Mouse (Mus musculus) kidney, adult 10 weeks (tissue): ENCODE data around the gene Galt. TPM values are rescaled to one million over a fixed set of nuclear protein-coding genes. Genes with fewer than 3 reads are reported as not detected.

Source experiments
- polyA plus RNA-seq: library from polyadenylated mRNA; stranded (reverse); fragments of 350-450 nt; fragmentation: Illumina TruSeq; extraction: RNeasy Lipid Tissue Mini Kit (QIAGEN cat#74804); gene quantifications from one replicate; pipeline ENCODE4 v1.2.3, GENCODE M21; 2014; ENCODE audit warnings: low read depth, low replicate concordance

Galt gene
- 1.1 TPM for polyA plus RNA-seq

DNA sequence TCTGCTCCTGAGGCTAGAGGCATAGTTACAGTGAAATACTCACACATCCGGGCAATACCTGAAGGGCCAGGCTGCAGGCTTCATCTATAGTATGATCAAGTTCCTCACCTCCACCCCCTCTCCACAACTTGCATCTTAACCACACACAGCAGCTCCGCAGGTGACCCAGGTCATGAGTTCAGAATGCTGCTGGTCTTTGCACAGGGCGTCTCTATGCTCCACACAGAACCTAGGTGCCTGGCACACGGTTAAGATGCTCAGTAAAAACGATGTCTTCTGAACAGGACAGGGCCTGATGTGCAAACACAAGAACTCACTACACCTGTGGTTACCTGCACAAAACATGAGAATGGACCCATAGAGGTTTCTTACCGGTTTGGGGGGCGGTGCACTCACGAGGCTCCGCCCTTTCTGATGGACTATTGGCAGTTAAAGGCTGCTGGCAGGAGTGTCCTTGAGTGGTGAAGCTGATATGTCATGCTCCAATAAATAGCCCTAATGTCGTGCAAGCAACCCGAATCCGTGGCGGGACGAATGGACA is at the start of gene Galt:
TSS of gene Galt (plus strand) at position 432 of the 541 bp plus-strand sequence.

GRCm38 (mm10) chr4:41713197-41714067 is 41.6 kb upstream of the Galt start, which contains the start of gene Rpp25l:
Gene Rpp25l, minus strand, starts transcription at chr4:41713534.

GRCm38 (mm10) chr4:41722918-41723351 is 32.1 kb upstream of the Galt start, which contains the start of gene Dctn3:
Gene Dctn3, minus strand, starts transcription at chr4:41723170.

GRCm38 (mm10) chr4:41731052-41731765 is 23.8 kb upstream of the Galt start, which contains the start of gene Arid3c:
Gene Arid3c, minus strand, starts transcription at chr4:41731142.

DNA sequence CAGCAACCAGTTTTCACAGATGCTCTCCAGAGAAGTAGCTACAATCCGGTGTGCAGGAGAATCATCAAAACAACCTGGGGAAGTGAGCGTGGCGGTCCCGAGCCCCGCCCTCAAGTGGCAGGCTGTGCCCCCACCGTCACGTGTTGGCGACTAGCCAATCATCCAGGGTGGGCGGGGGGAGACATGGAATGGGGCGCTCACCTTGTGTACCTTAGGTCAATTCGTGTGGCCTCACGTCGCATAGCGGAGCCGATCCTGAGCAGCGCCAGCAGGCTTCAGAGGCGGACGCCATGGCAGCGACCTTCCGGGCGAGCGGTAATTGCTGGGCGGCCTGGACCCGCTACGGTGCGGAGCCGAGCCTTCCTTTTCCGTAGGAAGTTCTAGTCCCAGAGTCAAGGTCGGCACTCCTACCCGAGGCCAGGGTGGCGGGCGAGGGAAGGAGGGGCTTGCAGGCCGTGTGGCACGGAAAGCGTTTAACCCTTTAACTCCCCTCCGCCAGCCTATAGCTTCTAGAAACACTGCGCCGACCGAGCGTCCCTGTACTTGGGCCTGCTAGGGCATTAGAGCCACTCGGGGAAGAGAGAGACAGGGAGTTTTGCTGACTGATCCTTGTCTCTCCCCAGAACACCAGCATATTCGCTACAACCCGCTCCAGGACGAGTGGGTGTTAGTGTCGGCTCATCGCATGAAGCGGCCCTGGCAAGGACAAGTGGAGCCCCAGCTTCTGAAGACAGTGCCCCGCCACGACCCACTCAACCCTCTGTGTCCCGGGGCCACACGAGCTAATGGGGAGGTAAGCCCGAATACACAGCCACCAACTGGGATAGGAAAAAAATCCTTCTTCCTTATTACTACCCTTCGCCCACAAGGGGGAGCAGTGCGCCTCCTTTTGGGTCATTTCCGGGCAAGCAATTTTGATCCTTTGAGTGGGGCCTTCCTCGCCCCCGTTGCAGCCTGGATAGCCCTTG is 594 bp downstream of the Galt start, which contains the start of gene Sigmar1:
TSS of gene Sigmar1 (minus strand) at position 820 of the 968 bp plus-strand sequence.

GRCm38 (mm10) chr4:41774002-41774401 is 19.0 kb downstream of the Galt start, which contains the start of gene Ccl27a:
Gene Ccl27a, minus strand, starts transcription at chr4:41774247.

Other genes starting within 250 kb of the Galt start
- not detected for gene 1110017D15Rik, start 237.9 kb upstream of the Galt start, polyA plus RNA-seq
- gene Fam219a, start 185.7 kb upstream of the Galt start, polyA plus RNA-seq, result 1.5 TPM
- not detected for gene Dnaic1, start 185.5 kb upstream of the Galt start, polyA plus RNA-seq
- gene Enho, start 114.9 kb upstream of the Galt start, polyA plus RNA-seq, result not detected
- 0.44 TPM for gene Cntfr, start 58.1 kb upstream of the Galt start, polyA plus RNA-seq
- gene Il11ra1, start 55.2 kb upstream of the Galt start, polyA plus RNA-seq, result 19.3 TPM
- gene Rpp25l, start 41.7 kb upstream of the Galt start, polyA plus RNA-seq, result 0.61 TPM
- gene Dctn3, start 32.1 kb upstream of the Galt start, polyA plus RNA-seq, result 44.3 TPM
- not detected for gene Arid3c, start 24.1 kb upstream of the Galt start, polyA plus RNA-seq
- gene Sigmar1, start 929 bp downstream of the Galt start, polyA plus RNA-seq, result 20.7 TPM
- gene Ccl27a, start 19.0 kb downstream of the Galt start, polyA plus RNA-seq, result 3.2 TPM
- not detected for gene Gm21541, start 148.4 kb downstream of the Galt start, polyA plus RNA-seq
- 0.93 TPM for gene Gm20878, start 186.3 kb downstream of the Galt start, polyA plus RNA-seq
- 0.40 TPM for gene Fam205a4, start 210.8 kb downstream of the Galt start, polyA plus RNA-seq